Mouse (Mus musculus) mouse embryonic stem cell (cell line): ENCODE results near the gene Ppm1a.

Experiments used
- in situ Hi-C, 2 experiments: fragments of 300-500 bp; cut with MboI; formaldehyde crosslinking; loops; 1 replicate in 1 of 2; 3 replicates in 1 of 2; pipeline ENCODE4 v1.14.3; 2019 to 2020; ENCODE audit warnings: low sequenced_read_pairs in 2 of 2, low pct_unique_long_range_greater_than_20kb in 1 of 2, mixed read lengths in 1 of 2; ENCODE audit not compliant: unreplicated experiment in 1 of 2

Gene Ppm1a

DNA sequence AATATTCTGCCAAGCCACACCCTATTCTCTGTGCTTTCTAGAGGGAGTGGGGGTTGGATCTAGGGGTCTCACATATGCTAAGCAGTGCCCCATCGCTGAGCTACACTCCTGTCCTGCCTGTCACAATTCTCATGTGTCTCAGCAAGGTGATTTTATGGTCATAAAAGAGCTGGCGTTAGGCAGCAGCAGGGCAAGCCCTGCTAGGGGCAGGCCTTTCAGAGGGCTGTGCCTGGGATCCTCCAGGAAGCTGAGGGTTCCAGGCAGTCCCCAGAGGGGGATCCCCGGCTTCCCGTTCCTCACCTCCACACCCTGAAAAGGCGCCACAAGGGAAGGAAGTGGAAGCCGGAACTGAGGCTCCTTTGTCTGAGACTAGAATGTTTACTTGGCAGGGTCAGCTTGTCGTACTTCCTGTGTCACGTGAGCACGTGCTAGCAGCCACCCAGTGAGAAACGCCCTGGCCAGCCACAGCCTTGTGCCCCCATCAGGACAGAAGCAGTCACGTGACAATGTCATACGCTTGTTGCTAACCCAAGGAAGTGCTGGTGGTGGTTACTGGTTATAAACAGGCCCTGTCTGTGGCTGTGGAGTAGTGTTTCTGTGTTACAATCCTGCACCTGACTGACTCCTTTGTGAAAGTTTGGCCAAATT, 86.8 kb downstream of the Ppm1a start:
- in situ Hi-C loops = loop anchor here (5.0 to 25.0 kb wide), 2 partner anchors 123 to 332 kb away; no protein-coding TSS in a partner anchor

DNA sequence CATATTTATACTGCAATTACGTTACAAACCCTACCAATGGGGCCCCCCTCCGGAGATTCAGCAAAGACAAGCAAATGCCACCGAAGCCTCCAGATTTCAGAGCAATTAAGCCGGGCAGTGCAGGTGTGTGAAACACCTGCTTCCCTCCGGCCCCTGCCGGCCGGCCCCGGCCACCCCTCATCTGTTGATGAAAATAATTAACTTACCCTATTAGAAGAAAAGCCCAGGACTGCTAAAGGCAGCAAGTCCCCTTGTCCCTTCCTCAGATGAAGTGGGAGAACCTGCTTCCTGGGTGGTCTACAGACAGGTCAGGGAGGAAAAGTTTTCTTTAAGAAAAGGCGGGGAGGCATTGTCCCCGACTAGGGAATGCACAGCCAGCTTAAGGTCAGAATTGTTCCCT, 88.7 kb downstream of the Ppm1a start:
- in situ Hi-C loops = loop anchor here in 1 of 2 experiments (25.0 kb wide), 1 partner anchor 334 kb away; no protein-coding TSS in a partner anchor

DNA sequence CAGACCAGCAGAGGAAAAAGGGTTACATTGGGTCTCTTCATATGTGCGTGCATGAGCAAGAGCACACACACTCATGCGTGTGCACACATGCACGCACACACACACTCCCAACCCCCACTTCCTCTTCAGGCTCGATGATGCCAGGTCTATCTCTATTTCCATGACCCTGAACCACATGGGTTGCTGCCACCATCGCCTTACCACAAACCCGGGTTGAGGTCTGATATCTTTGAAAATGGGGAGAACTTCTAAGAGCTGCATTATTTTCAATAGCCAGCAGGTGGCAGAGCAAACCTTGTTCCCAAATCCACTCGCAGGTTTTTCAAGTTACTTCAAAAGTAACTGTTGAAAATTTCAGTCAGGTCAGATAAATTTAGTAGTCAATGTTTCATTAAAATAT, 90.5 kb downstream of the Ppm1a start:
- in situ Hi-C loops = loop anchor here in 1 of 2 experiments (25.0 kb wide), 1 partner anchor 335 kb away; no protein-coding TSS in a partner anchor
